Mouse (Mus musculus) cerebellum, adult 9-11 months (tissue): ENCODE measurements around the gene Shc3.

ENCODE experiments used
- DNase-seq: peaks from one replicate; pipeline ENCODE4 v3.0.0; 2022

Shc3 gene

GRCm38 (mm10) chr13:51479826-51480225, 89.4 kb downstream of the Shc3 start:
- peak; percentile 30 for DNase-seq

- no peak for DNase-seq
Observed at GRCm38 (mm10) chr13:51476991-51477390, 92.2 kb downstream of the Shc3 start.

GRCm38 (mm10) chr13:51468697-51469250, 100.4 kb downstream of the Shc3 start:
- no peak for DNase-seq

GRCm38 (mm10) chr13:51466117-51466841, 102.9 kb downstream of the Shc3 start:
- no peak for DNase-seq

GRCm38 (mm10) chr13:51464294-51464693, 104.9 kb downstream of the Shc3 start:
- DNase-seq = no peak

GRCm38 (mm10) chr13:51456190-51456878, 112.9 kb downstream of the Shc3 start:
- no peak for DNase-seq

GRCm38 (mm10) chr13:51446550-51446949, 122.7 kb downstream of the Shc3 start:
- no peak for DNase-seq

GRCm38 (mm10) chr13:51442922-51443321, 126.3 kb downstream of the Shc3 start:
- DNase-seq = no peak

- no peak for DNase-seq
Observed at GRCm38 (mm10) chr13:51437105-51438085, 131.8 kb downstream of the Shc3 start.

GRCm38 (mm10) chr13:51435146-51435545, 134.1 kb downstream of the Shc3 start:
- DNase-seq = no peak

GRCm38 (mm10) chr13:51434460-51434859, 134.8 kb downstream of the Shc3 start:
- no peak for DNase-seq

GRCm38 (mm10) chr13:51433371-51433770, 135.8 kb downstream of the Shc3 start:
- DNase-seq = no peak

GRCm38 (mm10) chr13:51425662-51426443, 143.4 kb downstream of the Shc3 start:
- DNase-seq = no peak

- no peak for DNase-seq
Observed at GRCm38 (mm10) chr13:51424647-51425046, 144.6 kb downstream of the Shc3 start.

GRCm38 (mm10) chr13:51423647-51424046, 145.6 kb downstream of the Shc3 start:
- no peak for DNase-seq

GRCm38 (mm10) chr13:51420861-51421260, 148.4 kb downstream of the Shc3 start:
- no peak for DNase-seq

GRCm38 (mm10) chr13:51419501-51419900, 149.7 kb downstream of the Shc3 start:
- no peak for DNase-seq

GRCm38 (mm10) chr13:51418942-51419451, 150.2 kb downstream of the Shc3 start:
- peak; percentile 13 for DNase-seq

- peak; percentile 83 for DNase-seq
Observed at GRCm38 (mm10) chr13:51418268-51418941, 150.8 kb downstream of the Shc3 start.

- no peak for DNase-seq
Observed at GRCm38 (mm10) chr13:51417796-51418195, 151.4 kb downstream of the Shc3 start.

GRCm38 (mm10) chr13:51416727-51417126, 152.5 kb downstream of the Shc3 start:
- no peak for DNase-seq
